ENCODE assay signal across 9 mouse cellular contexts in genomic region chrX:143736035-143736434, GRCm38 (mm10).
DNase-seq lines count a peak whose midpoint lies in the region; ATAC-seq and TF ChIP-seq lines count a peak whose summit lies in the region.
"Had no signal": no experiment of that assay in that cellular context is flagged by ENCODE, and none has a peak within 500 bp of the region (broad histone marks: within the 10 kb centered on the region; RNA-seq: fewer than 3 reads in every experiment).

No protein-coding gene starts in this region.

- no peak for TF ChIP-seq CTCF in thymus, adult 2 months (IDR thresholded peaks at IDR 0.05; ENCODE audit: borderline replicate concordance, control insufficient read depth, extremely low read depth, insufficient read depth, low read length, poor library complexity)

- H3K9me3 ChIP-seq in hindbrain, embryonic 14.5 days (ENCODE audit: control insufficient read depth, low read length) = no peaks in the 10 kb centered on the region
- no peaks in the 10 kb centered on the region for H3K9me3 ChIP-seq in hindbrain, embryonic 13.5 days
- H3K9me3 ChIP-seq in heart, embryonic 10.5 days = no peaks in the 10 kb centered on the region
- H3K9me3 ChIP-seq: liver, embryonic 13.5 days had no signal

- ATAC-seq in hindbrain, embryonic 14.5 days (ENCODE audit: low FRiP score) = no peak
- no peak for ATAC-seq in hindbrain, embryonic 13.5 days (ENCODE audit: low FRiP score)

- H3K36me3 ChIP-seq in hindbrain, embryonic 14.5 days (replicated peaks; ENCODE audit: control insufficient read depth, insufficient read depth) = no peaks in the 10 kb centered on the region
- H3K36me3 ChIP-seq in hindbrain, embryonic 13.5 days = 0 out of 2 replicates have a peak, but pooled peaks cover 4% of the 10 kb centered on the region
- no peaks in the 10 kb centered on the region for H3K36me3 ChIP-seq in thymus, adult 2 months (ENCODE audit: control insufficient read depth, insufficient read depth, low read length)
- H3K36me3 ChIP-seq in heart, embryonic 10.5 days = no peaks in the 10 kb centered on the region
- H3K36me3 ChIP-seq: liver, embryonic 13.5 days had no signal

- peak; percentile 54 for DNase-seq in hindbrain, embryonic 14.5 days (ENCODE audit: low spot score)
- DNase-seq in thymus, postnatal 4 days = peak; percentile 9
- DNase-seq in thymus, adult 2 months = no peak
- peak; percentile 16 for DNase-seq in embryo, embryonic 11.5 days (ENCODE audit: low read depth, low spot score)
- peak; percentile 16 for DNase-seq in right cerebral cortex, postnatal 4 days
- DNase-seq in frontal cortex, postnatal 14 days (ENCODE audit: low spot score in 2 of 2) = no peak
- no peak for DNase-seq in heart, embryonic 10.5 days (ENCODE audit: low spot score)
- DNase-seq: liver, embryonic 13.5 days had no signal

- H3K27me3 ChIP-seq in hindbrain, embryonic 14.5 days (ENCODE audit: control insufficient read depth, insufficient read depth, low read length) = no peaks in the 10 kb centered on the region
- H3K27me3 ChIP-seq in hindbrain, embryonic 13.5 days = no peaks in the 10 kb centered on the region
- no peaks in the 10 kb centered on the region for H3K27me3 ChIP-seq in thymus, adult 2 months (ENCODE audit: control insufficient read depth, insufficient read depth, low read length)
- H3K27me3 ChIP-seq in heart, embryonic 10.5 days (ENCODE audit: insufficient read depth, poor library complexity, severe bottlenecking) = no peaks in the 10 kb centered on the region
- H3K27me3 ChIP-seq: liver, embryonic 13.5 days had no signal

- H3K9ac ChIP-seq in hindbrain, embryonic 14.5 days = no peak overlapping the region
- no peak overlapping the region for H3K9ac ChIP-seq in hindbrain, embryonic 13.5 days
- H3K9ac ChIP-seq: liver, embryonic 13.5 days had no signal

- WGBS in hindbrain, embryonic 14.5 days = 50% methylated on average over 4 of the region's 4 CpGs
- 38% methylated on average over 4 of the region's 4 CpGs for WGBS in hindbrain, embryonic 13.5 days
- WGBS in thymus, adult 2 months = 40% methylated on average over 4 of the region's 4 CpGs
- 39% methylated on average over 4 of the region's 4 CpGs for WGBS in heart, embryonic 10.5 days

- no peaks in the 10 kb centered on the region for H3K4me1 ChIP-seq in hindbrain, embryonic 14.5 days (replicated peaks; ENCODE audit: control insufficient read depth, insufficient read depth, low read length)
- H3K4me1 ChIP-seq in hindbrain, embryonic 13.5 days (replicated peaks) = no peaks in the 10 kb centered on the region
- no peaks in the 10 kb centered on the region for H3K4me1 ChIP-seq in thymus, adult 2 months (replicated peaks; ENCODE audit: control insufficient read depth, insufficient read depth, low read length)
- no peaks in the 10 kb centered on the region for H3K4me1 ChIP-seq in heart, embryonic 10.5 days
- H3K4me1 ChIP-seq: liver, embryonic 13.5 days had no signal

- no peak for TF ChIP-seq POLR2A in thymus, adult 2 months (IDR thresholded peaks at IDR 0.05; ENCODE audit: control insufficient read depth, extremely low read depth, insufficient read depth, low read length, poor library complexity)

- no peak overlapping the region for H3K4me2 ChIP-seq in hindbrain, embryonic 14.5 days (replicated peaks)
- no peak overlapping the region for H3K4me2 ChIP-seq in hindbrain, embryonic 13.5 days
- H3K4me2 ChIP-seq: liver, embryonic 13.5 days had no signal

- no peak overlapping the region for H3K27ac ChIP-seq in hindbrain, embryonic 14.5 days
- no peak overlapping the region for H3K27ac ChIP-seq in hindbrain, embryonic 13.5 days
- H3K27ac ChIP-seq in thymus, adult 2 months (ENCODE audit: control insufficient read depth, insufficient read depth, low read length) = no peak overlapping the region
- H3K27ac ChIP-seq in heart, embryonic 10.5 days = no peak overlapping the region
- H3K27ac ChIP-seq: liver, embryonic 13.5 days had no signal

- no peak overlapping the region for H3K4me3 ChIP-seq in hindbrain, embryonic 14.5 days (replicated peaks; ENCODE audit: low read length)
- no peak overlapping the region for H3K4me3 ChIP-seq in hindbrain, embryonic 13.5 days
- H3K4me3 ChIP-seq in thymus, adult 2 months (ENCODE audit: control insufficient read depth, insufficient read depth, low read length) = no peak overlapping the region
- H3K4me3 ChIP-seq in heart, embryonic 10.5 days = no peak overlapping the region
- H3K4me3 ChIP-seq: liver, embryonic 13.5 days had no signal

Comparison
In these comparisons a context has a peak if more than half of its experiments do, and no peak if none do; other contexts are left out.
1. DNase-seq: peak in hindbrain, embryonic 14.5 days (single experiment), thymus, postnatal 4 days (single experiment), embryo, embryonic 11.5 days (single experiment) and right cerebral cortex, postnatal 4 days (single experiment); none in thymus, adult 2 months (single experiment), frontal cortex, postnatal 14 days (0 of 2) and heart, embryonic 10.5 days (single experiment).